Mouse (Mus musculus): Measurements from ENCODE around the gene Gpatch8. TPM values are rescaled to one million over a fixed set of nuclear protein-coding genes. Genes with fewer than 3 reads are reported as not detected.

Gene Gpatch8
- polyA plus RNA-seq, 1 experiment from 2014 or later: 83.7 TPM

DNA sequence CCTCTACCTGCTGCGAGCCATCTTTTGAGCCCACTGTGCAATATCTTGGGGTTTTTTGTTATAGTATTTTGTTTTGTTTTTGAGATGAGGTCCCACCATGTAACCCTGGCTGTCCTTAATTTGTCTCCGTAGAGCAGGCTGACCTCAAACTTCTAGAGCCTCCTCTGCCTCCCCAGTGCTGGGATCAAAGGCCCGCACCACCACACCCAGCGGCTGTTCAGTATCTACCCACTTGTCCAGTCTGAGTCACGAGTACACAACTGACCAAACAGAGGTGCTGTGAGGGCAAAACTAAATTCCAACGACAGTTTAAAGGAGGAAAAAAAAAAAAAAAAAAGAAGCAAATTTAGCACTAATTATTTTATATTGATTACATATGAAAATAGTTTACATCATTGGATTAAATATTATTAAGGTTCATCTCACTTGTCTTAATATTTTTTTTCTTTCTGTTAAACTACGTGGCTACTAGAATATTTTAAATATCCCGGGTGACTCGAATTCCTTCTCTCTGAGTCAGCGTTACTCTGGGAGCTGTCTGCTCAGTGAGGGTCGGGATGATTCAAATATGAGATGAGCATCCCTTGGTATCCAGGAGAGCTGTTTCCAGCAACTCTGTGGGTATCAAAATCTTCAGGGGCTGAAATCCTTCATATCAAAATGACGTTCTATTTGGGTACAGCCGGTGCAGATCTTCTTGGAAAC lies 20.0 kb upstream of the Gpatch8 start:
- Histone ChIP-seq H3K9ac (replicated peaks; ENCODE audit: low read depth, low read length) (no peak overlapping the region), H3K9me3 (ENCODE audit: control insufficient read depth, low read length) (no peaks in the 10 kb centered on the region), H3K4me2 (ENCODE audit: low read depth, low read length) (no peak overlapping the region), H3K27me3 (ENCODE audit: control insufficient read depth, insufficient read depth, low read length) (no peaks in the 10 kb centered on the region), H3K4me3 (ENCODE audit: low read depth, low read length) (no peak overlapping the region), H3K4me1 (ENCODE audit: control insufficient read depth, insufficient read depth, low read length) (peaks cover 2% of the 10 kb centered on the region; the same call in 1 of the 2 replicates), H3K27ac (ENCODE audit: low read depth, low read length) (no peak overlapping the region), H3K36me3 (ENCODE audit: control insufficient read depth, insufficient read depth, low read length) (no peaks in the 10 kb centered on the region)
- 73% methylated on average over 13 of the region's 13 CpGs for WGBS
- no peak for ATAC-seq (ENCODE audit: low read depth)

DNA sequence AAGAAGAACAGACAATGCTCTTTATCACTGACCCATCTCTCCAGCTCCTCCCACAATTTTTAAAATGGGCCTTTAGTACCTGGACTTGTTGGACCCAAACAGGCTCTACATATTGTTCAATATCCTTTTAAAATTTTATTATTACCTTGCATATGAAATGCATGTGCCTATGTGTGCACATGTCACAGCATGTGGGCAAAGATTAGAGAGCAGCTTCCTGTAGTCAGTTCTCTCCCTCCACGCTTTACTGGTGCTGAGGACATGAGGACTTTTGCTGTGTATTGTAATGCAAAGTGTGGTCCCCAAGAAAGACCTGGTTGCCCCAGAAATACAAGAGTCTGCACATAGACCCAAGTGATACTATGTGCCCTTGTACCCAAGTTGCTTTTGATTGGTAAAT lies 18.8 kb upstream of the Gpatch8 start:
- H3K4me1 ChIP-seq (ENCODE audit: control insufficient read depth, insufficient read depth, low read length): no peaks in the 10 kb centered on the region; the same call in 1 of the 2 replicates
- H3K9me3 ChIP-seq (ENCODE audit: control insufficient read depth, low read length): no peaks in the 10 kb centered on the region
- no peak overlapping the region for H3K9ac ChIP-seq (replicated peaks; ENCODE audit: low read depth, low read length)
- no peak overlapping the region for H3K27ac ChIP-seq (ENCODE audit: low read depth, low read length)
- 51% methylated on average over 1 of the region's 1 CpGs for WGBS
- no peaks in the 10 kb centered on the region for H3K36me3 ChIP-seq (ENCODE audit: control insufficient read depth, insufficient read depth, low read length)
- H3K4me3 ChIP-seq (ENCODE audit: low read depth, low read length): no peak overlapping the region
- ATAC-seq (ENCODE audit: low read depth): no peak
- no peak overlapping the region for H3K4me2 ChIP-seq (ENCODE audit: low read depth, low read length)
- H3K27me3 ChIP-seq (ENCODE audit: control insufficient read depth, insufficient read depth, low read length): no peaks in the 10 kb centered on the region

DNA sequence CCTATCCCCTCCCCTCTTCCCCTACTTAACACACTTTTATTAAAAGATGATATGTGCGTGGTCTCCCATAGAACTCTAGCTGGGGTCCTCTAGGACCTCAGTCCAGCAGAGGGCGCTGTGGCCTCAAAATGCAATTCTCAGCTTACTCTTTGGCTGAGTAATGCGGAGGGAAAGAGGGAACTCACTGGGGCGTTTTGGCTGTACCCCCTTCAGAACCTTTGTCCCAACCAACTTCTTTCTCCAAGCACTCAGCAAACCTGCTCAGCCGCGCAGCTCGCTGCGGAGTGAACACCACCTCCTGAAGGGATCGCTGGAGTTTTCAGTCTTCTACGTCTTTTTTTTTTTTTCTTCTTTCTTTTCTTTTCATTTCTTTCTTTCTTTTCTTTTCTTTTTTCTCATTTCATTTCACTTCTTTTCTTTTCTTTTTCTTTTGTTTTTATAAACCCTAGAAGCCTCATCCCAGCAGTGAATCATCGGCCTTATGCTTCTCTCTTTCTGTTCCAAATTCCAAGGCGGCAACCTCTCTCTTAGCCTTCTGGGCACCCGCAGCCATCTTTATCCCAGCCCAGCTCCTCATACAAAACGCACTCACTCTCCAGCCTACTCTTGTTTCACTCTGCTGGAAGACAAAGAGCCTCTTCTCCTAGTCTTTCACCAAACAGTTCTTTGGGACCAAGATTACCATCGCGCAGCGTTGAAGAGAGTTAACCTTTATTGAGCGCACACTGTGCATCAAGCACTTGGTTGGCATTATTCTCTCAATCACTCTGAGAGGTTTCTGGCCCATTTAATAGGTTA lies 16.9 kb upstream of the Gpatch8 start:
- Histone ChIP-seq H3K9ac (replicated peaks; ENCODE audit: low read depth, low read length) (peak overlapping the region; percentile 32; the same call in 1 of the 2 replicates), H3K4me1 (ENCODE audit: control insufficient read depth, insufficient read depth, low read length) (no peaks in the 10 kb centered on the region), H3K36me3 (ENCODE audit: control insufficient read depth, insufficient read depth, low read length) (no peaks in the 10 kb centered on the region), H3K27me3 (ENCODE audit: control insufficient read depth, insufficient read depth, low read length) (no peaks in the 10 kb centered on the region), H3K27ac (ENCODE audit: low read depth, low read length) (no peak overlapping the region), H3K9me3 (ENCODE audit: control insufficient read depth, low read length) (no peaks in the 10 kb centered on the region), H3K4me3 (ENCODE audit: low read depth, low read length) (peak overlapping the region; percentile 27), H3K4me2 (ENCODE audit: low read depth, low read length) (peak overlapping the region; percentile 53)
- ATAC-seq (ENCODE audit: low read depth): no peak
- 5% methylated on average over 18 of the region's 18 CpGs for WGBS

DNA sequence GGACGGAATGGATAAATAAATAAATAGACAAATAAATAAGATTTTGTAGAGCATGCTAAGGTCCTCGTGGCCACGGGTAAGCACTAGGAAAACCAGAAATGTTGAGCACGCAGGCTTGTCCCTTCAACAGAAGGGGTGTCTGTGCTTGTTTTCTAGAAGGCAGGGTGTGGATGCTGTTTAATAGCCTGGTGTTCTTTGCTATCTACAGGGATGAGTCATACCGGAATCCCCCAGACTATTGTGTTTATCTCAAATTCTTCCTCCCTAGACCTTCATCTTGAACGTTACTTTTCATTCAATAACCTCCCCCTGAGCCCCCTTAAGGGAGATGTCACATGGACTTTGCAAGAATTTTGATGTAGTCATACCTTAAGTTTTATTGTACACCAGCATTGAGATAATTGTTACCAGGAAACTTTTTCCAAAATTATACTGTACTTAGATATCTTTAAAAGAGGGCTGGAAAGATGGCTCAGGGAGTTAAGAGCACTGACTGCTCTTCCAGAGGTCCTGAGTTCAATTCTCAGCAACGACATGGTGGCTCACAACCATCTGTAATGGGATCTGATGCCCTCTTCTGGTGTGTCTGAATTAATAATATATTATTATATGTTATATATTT lies 12.7 kb upstream of the Gpatch8 start:
- H3K4me2 ChIP-seq (ENCODE audit: low read depth, low read length): no peak overlapping the region
- no peak overlapping the region for H3K4me3 ChIP-seq (ENCODE audit: low read depth, low read length)
- H3K4me1 ChIP-seq (ENCODE audit: control insufficient read depth, insufficient read depth, low read length): no peaks in the 10 kb centered on the region
- H3K9me3 ChIP-seq (ENCODE audit: control insufficient read depth, low read length): no peaks in the 10 kb centered on the region
- no peaks in the 10 kb centered on the region for H3K27me3 ChIP-seq (ENCODE audit: control insufficient read depth, insufficient read depth, low read length)
- WGBS: 88% methylated on average over 7 of the region's 7 CpGs
- no peak for ATAC-seq (ENCODE audit: low read depth)
- no peaks in the 10 kb centered on the region for H3K36me3 ChIP-seq (ENCODE audit: control insufficient read depth, insufficient read depth, low read length)
- H3K27ac ChIP-seq (ENCODE audit: low read depth, low read length): no peak overlapping the region
- H3K9ac ChIP-seq (replicated peaks; ENCODE audit: low read depth, low read length): no peak overlapping the region

DNA sequence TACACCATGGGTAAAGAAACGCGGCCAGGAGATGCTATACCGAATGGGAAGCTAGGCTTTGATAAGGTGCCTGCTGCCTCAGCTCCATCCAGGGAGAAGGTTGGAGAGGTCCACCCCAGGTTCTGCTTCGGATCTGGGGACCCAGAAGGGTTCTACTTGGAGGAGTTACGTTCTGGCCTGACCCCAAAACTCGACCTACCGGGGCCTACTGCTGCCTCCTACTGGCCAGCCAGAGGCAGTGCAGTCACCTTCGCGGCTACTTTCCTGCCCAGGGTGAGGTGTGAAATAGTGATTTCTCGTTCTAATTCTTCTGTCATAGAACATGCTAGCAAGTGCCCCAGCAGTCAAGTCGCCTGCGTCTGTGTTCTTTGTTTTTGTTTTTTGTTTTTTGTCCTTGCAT lies 12.0 kb upstream of the Gpatch8 start:
- no peaks in the 10 kb centered on the region for H3K9me3 ChIP-seq (ENCODE audit: control insufficient read depth, low read length)
- H3K4me2 ChIP-seq (ENCODE audit: low read depth, low read length): no peak overlapping the region
- H3K4me3 ChIP-seq (ENCODE audit: low read depth, low read length): no peak overlapping the region
- no peak overlapping the region for H3K9ac ChIP-seq (replicated peaks; ENCODE audit: low read depth, low read length)
- H3K27ac ChIP-seq (ENCODE audit: low read depth, low read length): no peak overlapping the region
- no peaks in the 10 kb centered on the region for H3K27me3 ChIP-seq (ENCODE audit: control insufficient read depth, insufficient read depth, low read length)
- H3K36me3 ChIP-seq (ENCODE audit: control insufficient read depth, insufficient read depth, low read length): no peaks in the 10 kb centered on the region
- H3K4me1 ChIP-seq (ENCODE audit: control insufficient read depth, insufficient read depth, low read length): no peaks in the 10 kb centered on the region
- 80% methylated on average over 12 of the region's 12 CpGs for WGBS
- no peak for ATAC-seq (ENCODE audit: low read depth)

DNA sequence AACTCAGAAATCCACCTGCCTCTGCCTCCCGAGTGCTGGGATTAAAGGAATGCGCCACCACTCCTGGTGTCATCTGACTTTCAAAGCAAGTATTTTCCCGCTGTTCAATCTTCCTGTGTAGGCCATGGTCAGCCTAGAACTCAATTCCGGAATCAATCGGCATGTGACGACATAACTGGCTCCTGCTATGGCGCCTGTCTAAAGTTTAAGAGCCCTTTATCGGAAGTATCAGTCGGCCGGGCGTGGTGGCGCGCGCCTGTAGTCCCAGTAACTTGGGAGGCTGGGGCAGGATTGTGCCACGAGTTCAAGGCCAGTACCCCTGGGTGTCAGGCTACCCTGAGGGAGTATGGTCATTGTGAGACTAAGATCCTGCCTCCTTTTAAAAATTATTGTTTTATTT lies 11.5 kb upstream of the Gpatch8 start:
- no peaks in the 10 kb centered on the region for H3K9me3 ChIP-seq (ENCODE audit: control insufficient read depth, low read length)
- no peak for ATAC-seq (ENCODE audit: low read depth)
- 98% methylated on average over 15 of the region's 15 CpGs for WGBS
- H3K36me3 ChIP-seq (ENCODE audit: control insufficient read depth, insufficient read depth, low read length): no peaks in the 10 kb centered on the region
- no peak overlapping the region for H3K27ac ChIP-seq (ENCODE audit: low read depth, low read length)
- no peak overlapping the region for H3K9ac ChIP-seq (replicated peaks; ENCODE audit: low read depth, low read length)
- no peaks in the 10 kb centered on the region for H3K27me3 ChIP-seq (ENCODE audit: control insufficient read depth, insufficient read depth, low read length)
- no peaks in the 10 kb centered on the region for H3K4me1 ChIP-seq (ENCODE audit: control insufficient read depth, insufficient read depth, low read length)
- no peak overlapping the region for H3K4me2 ChIP-seq (ENCODE audit: low read depth, low read length)
- H3K4me3 ChIP-seq (ENCODE audit: low read depth, low read length): no peak overlapping the region

DNA sequence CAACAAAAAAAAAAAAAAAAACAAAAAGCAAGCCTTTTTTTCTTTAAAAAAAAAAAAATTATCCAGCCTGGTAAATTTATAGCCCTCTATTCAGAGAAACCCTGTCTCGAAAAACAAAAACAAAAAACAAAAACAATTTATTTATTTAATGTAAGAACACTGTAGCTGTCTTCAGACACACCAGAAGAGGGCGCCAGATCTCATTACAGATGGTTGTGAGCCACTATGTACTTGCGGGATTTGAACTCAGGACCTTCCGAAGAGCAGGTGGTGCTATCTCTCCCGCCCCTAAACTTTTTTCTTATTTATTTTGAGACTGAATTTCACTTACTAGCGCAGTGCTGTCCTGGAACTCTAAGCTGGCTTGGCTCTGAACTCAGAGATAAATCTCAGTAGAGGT lies 11.0 kb upstream of the Gpatch8 start:
- no peaks in the 10 kb centered on the region for H3K9me3 ChIP-seq (ENCODE audit: control insufficient read depth, low read length)

DNA sequence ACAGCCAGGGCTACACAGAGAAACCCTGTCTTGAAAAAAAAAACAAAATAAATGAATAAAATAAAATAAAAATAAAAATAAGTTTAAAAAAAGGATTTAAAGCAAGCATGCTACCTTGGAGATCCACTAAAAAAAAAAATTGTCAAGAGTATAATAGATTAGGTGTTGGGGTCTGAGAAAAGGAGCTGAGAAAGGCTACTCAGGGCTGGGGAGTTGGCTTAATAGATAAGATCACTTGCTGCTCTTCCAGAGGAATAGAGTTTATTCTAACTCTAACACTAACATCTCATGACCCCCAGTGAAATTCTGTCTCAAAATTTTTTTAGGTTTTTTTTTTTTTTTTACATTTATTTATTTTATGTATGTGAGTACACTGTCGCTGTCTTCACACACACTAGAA lies 10.1 kb upstream of the Gpatch8 start:
- no peaks in the 10 kb centered on the region for H3K27me3 ChIP-seq (ENCODE audit: control insufficient read depth, insufficient read depth, low read length)
- ATAC-seq (ENCODE audit: low read depth): no peak
- H3K36me3 ChIP-seq (ENCODE audit: control insufficient read depth, insufficient read depth, low read length): no peaks in the 10 kb centered on the region
- no peak overlapping the region for H3K4me3 ChIP-seq (ENCODE audit: low read depth, low read length)
- H3K4me1 ChIP-seq (ENCODE audit: control insufficient read depth, insufficient read depth, low read length): no peaks in the 10 kb centered on the region
- no peak overlapping the region for H3K27ac ChIP-seq (ENCODE audit: low read depth, low read length)
- H3K9me3 ChIP-seq (ENCODE audit: control insufficient read depth, low read length): no peaks in the 10 kb centered on the region
- H3K4me2 ChIP-seq (ENCODE audit: low read depth, low read length): no peak overlapping the region
- H3K9ac ChIP-seq (replicated peaks; ENCODE audit: low read depth, low read length): no peak overlapping the region
- WGBS: 90% methylated on average over 1 of the region's 1 CpGs

More for the DNA sequence above, 11.0 kb upstream of the Gpatch8 start:
- Histone ChIP-seq H3K4me2 (ENCODE audit: low read depth, low read length) (no peak overlapping the region), H3K27me3 (ENCODE audit: control insufficient read depth, insufficient read depth, low read length) (no peaks in the 10 kb centered on the region), H3K9ac (replicated peaks; ENCODE audit: low read depth, low read length) (no peak overlapping the region), H3K27ac (ENCODE audit: low read depth, low read length) (no peak overlapping the region), H3K4me1 (ENCODE audit: control insufficient read depth, insufficient read depth, low read length) (no peaks in the 10 kb centered on the region), H3K36me3 (ENCODE audit: control insufficient read depth, insufficient read depth, low read length) (no peaks in the 10 kb centered on the region), H3K4me3 (ENCODE audit: low read depth, low read length) (no peak overlapping the region)
- no peak for ATAC-seq (ENCODE audit: low read depth)
- 91% methylated on average over 6 of the region's 6 CpGs for WGBS

DNA sequence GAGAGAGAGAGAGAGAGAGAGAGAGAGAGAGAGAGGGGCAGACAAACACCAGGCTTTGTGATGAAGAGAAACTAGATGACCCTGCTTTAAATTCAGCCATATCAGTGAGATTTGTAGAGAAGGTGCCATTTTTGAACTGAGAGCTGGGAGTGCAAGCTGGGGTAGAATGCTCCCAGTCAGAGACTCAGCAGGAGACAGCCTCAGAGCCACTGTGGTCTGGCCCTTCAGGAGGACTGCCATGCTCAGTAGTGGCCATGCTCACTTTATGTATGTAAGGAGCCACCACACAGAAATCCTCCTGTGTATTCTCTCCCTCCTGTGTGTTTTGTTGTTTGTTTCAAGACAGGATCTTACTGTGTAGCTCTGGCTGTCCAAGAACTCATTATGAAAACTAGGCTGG lies 9.5 kb upstream of the Gpatch8 start:
- H3K4me1 ChIP-seq (ENCODE audit: control insufficient read depth, insufficient read depth, low read length): no peaks in the 10 kb centered on the region
- no peak overlapping the region for H3K9ac ChIP-seq (replicated peaks; ENCODE audit: low read depth, low read length)
- ATAC-seq (ENCODE audit: low read depth): no peak
- no peaks in the 10 kb centered on the region for H3K9me3 ChIP-seq (ENCODE audit: control insufficient read depth, low read length)
- no peak overlapping the region for H3K4me2 ChIP-seq (ENCODE audit: low read depth, low read length)
- H3K27ac ChIP-seq (ENCODE audit: low read depth, low read length): no peak overlapping the region
- no peaks in the 10 kb centered on the region for H3K27me3 ChIP-seq (ENCODE audit: control insufficient read depth, insufficient read depth, low read length)
- no peaks in the 10 kb centered on the region for H3K36me3 ChIP-seq (ENCODE audit: control insufficient read depth, insufficient read depth, low read length)
- H3K4me3 ChIP-seq (ENCODE audit: low read depth, low read length): no peak overlapping the region
